Mouse (Mus musculus) midbrain, postnatal 0 days (tissue): ENCODE data around the gene Mdc1. TPM values are rescaled to one million over a fixed set of nuclear protein-coding genes. Genes with fewer than 3 reads are reported as not detected.

Experiments
- ATAC-seq: fragments of 200-750 bp; cut with Nextera tagmentation; 2 replicates; pipeline ENCODE4 v1.8.0; 2017; ENCODE audit warnings: moderate number of reproducible peaks, mild to moderate bottlenecking, moderate TSS enrichment, moderate library complexity; ENCODE audit not compliant: low FRiP score
- DNase-seq: peaks from one replicate; pipeline ENCODE4 v3.0.0-alpha.2; 2015; ENCODE audit warnings: low spot score
- H3K27ac ChIP-seq: fragments of 300-500 bp; sonication (generic); 2 replicates; pipeline ENCODE4 v1.5.1; 2014; ENCODE audit warnings: low read depth, mild to moderate bottlenecking, low read length, mixed read lengths
- H3K27me3 ChIP-seq: fragments of 300-500 bp; sonication (generic); 2 replicates; pipeline ENCODE4 v1.6.1; 2014; ENCODE audit warnings: low read length, control low read depth, mixed read lengths; ENCODE audit not compliant: insufficient read depth
- H3K36me3 ChIP-seq: fragments of 300-500 bp; sonication (generic); 2 replicates; pipeline ENCODE4 v1.6.1; 2014; ENCODE audit warnings: low read length, control low read depth, mixed read lengths; ENCODE audit not compliant: insufficient read depth
- H3K4me1 ChIP-seq: fragments of 300-500 bp; sonication (generic); 2 replicates; pipeline ENCODE4 v1.6.1; 2014; ENCODE audit warnings: mild to moderate bottlenecking, control low read depth, antibody characterized with exemption, low read length, mixed read lengths; ENCODE audit not compliant: insufficient read depth
- H3K4me2 ChIP-seq: fragments of 300-500 bp; sonication (generic); 2 replicates; pipeline ENCODE4 v1.6.1; 2014; ENCODE audit warnings: low read depth, mild to moderate bottlenecking, low read length, mixed read lengths; ENCODE audit not compliant: poor library complexity, severe bottlenecking
- H3K4me3 ChIP-seq: fragments of 300-500 bp; sonication (generic); 2 replicates; pipeline ENCODE4 v1.5.1; 2014; ENCODE audit warnings: low read depth, mild to moderate bottlenecking, low read length, moderate library complexity
- H3K9ac ChIP-seq: fragments of 300-500 bp; sonication (generic); replicated peaks from 2 replicates; pipeline ENCODE4 v1.6.1; 2014; ENCODE audit warnings: mild to moderate bottlenecking, low read length, moderate library complexity, mixed read lengths; ENCODE audit not compliant: poor library complexity, severe bottlenecking
- H3K9me3 ChIP-seq: fragments of 300-500 bp; sonication (generic); 2 replicates; pipeline ENCODE4 v1.6.1; 2016; ENCODE audit warnings: low read length, control low read depth
- CTCF ChIP-seq: IDR thresholded peaks from 2 replicates; pipeline ENCODE4 v1.5.1; 2016; ENCODE audit warnings: antibody characterized with exemption, mild to moderate bottlenecking
- WGBS: fragments of 180-500 bp; shearing (Covaris S2); extraction: QIAGEN DNeasy Blood & Tissue Kit; methylation state at CpG from one replicate; pipeline ENCODE4 v1.1.7; 2014; 5-methylcytosine and 5-hydroxymethylcytosine counted together
- polyA plus RNA-seq: library from polyadenylated mRNA; unstranded; fragments of >200 nt; fragmentation: Nextera tagmentation; extraction: Ambion mirVana; gene quantifications from 2 replicates; pipeline ENCODE4 v1.2.1, GENCODE M21; 2015
- total RNA-seq: library from RNA; depleted of rRNA; stranded (reverse); fragments of >200 nt; gene quantifications from 2 replicates; pipeline ENCODE4 v1.2.3, GENCODE M21; 2014

Mdc1 gene
- total and polyA plus RNA-seq, 2 experiments from 2014 or later, result 3.7 to 22.6 TPM

DNA sequence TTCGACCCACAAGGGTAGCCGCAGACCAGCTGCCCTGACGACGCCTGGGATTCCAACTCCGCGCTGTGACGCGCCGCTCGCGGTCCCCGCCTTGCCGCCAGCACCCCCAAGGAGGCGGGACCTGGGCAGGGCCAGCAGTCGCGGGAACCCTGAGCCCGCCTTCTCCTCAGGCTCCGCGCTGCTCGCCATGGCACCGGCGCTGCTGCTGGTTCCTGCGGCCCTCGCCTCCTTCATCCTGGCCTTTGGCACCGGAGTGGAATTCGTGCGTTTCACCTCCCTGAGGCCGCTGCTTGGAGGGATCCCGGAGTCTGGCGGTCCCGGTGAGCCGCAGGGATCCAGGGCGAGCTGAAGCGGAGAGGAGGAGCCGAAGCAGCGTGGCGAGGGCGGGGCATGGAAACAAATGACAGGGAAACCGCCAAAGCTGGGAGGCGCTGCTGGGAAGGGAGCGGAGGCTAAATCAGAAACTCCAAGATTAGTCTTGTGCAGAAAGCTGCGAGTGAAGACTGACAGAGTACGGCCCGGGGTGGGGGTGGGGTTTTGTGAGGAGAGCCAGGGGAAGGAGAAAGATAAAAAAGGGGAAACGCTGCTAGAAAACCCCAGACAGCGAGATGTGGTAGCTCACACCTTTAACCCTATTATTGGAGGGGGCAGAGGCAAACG, 20.0 kb downstream of the Mdc1 start, which contains the start of gene Nrm:
Nrm (plus strand) TSS at position 121 of the 660 bp plus-strand sequence.
- peak; percentile 72 for TF ChIP-seq CTCF
- H3K27me3 ChIP-seq, result no peaks in the 10 kb centered on the region
- H3K9ac ChIP-seq, result peak within 1 kb of the TSS; percentile 81
- H3K27ac ChIP-seq, result peak within 1 kb of the TSS; percentile 89
- peaks cover 2% of the 10 kb centered on the region; the same call in 1 of the 2 replicates for H3K4me1 ChIP-seq
- H3K4me3 ChIP-seq, result peak within 1 kb of the TSS; percentile 80
- DNase-seq, result peak; percentile 92
- H3K9me3 ChIP-seq, result no peaks in the 10 kb centered on the region
- peak; percentile 89 for ATAC-seq
- peaks cover 4% of the 10 kb centered on the region; the same call in 1 of the 2 replicates for H3K36me3 ChIP-seq
- H3K4me2 ChIP-seq, result peak within 1 kb of the TSS; percentile 62
- under 1% methylated on average over 47 of the region's 47 CpGs for WGBS

DNA sequence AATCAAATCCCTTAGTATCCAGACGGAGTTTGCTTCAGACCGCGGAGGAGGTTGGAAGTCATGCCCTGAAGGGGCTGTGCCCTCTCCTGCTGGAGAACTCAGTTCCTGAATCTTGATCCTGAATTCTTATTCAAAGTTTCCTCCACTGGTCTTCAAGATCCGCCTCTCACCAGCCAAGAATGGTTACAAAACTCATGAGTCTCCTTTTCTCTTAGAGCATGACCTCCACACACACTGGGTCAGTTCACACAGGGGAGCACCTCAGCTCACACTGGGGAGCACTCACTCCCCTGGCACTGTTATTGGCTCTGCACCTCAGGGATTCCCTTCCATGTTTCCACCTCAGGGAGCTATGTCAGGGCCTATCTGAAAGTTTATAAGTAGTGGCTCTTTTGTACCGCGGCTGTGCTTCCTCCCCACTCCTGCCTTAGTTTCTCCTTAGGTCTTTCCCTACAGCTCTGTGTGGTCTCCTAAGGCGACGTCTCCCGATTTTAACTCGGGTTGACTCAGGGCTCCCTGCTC, 23.6 kb downstream of the Mdc1 start:
- Histone ChIP-seq H3K9ac (peak overlapping the region; percentile 83), H3K27me3 (no peaks in the 10 kb centered on the region), H3K27ac (peak overlapping the region; percentile 89; the same call in 1 of the 2 replicates), H3K36me3 (no peaks in the 10 kb centered on the region), H3K4me2 (peak overlapping the region; percentile 91), H3K9me3 (no peaks in the 10 kb centered on the region), H3K4me1 (peaks cover 11% of the 10 kb centered on the region), H3K4me3 (peak overlapping the region; percentile 76)
- DNase-seq, result no peak
- ATAC-seq, result no peak
- TF ChIP-seq CTCF, result no peak
- 22% methylated on average over 10 of the region's 10 CpGs for WGBS

DNA sequence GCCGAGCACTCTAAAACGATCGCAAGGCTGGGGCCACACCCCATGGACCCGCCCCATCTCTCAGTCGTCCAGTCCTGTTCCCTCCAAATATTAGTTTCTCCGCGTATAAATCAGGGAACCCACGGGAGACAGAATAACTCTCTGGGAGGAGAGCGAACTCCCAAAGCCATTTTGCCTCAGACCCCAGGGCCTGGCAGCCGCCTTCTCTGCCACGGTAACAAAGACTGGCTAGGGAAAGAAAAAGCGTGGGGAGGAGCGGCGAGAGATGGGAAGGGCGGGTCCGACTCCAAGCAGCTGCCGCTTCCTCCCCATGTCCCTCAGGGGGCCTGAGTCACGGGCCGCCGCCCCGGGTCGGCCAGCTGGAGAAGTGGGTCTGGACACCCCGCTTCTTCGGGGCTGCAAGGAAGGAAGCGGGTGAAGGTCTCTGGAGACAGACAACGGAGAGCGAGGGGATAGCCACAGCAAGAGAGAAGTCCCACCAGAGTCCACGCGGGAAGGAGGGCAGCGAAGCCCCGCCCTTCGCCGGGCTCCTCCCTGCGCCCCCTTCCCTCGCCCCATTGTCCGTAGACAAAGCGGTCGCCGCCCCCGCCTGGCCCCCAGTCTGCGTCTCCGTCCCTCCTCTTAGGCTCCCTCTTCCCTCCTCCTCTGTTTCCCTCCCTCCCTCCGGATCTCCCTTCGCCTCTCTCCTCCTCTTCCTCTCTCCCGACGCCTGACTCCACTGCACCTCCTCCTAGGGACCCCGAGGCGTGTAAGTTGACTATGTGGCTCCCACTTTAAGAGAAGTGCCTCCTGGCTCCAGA, 24.4 kb downstream of the Mdc1 start, which contains the start of gene Ppp1r18:
Ppp1r18 (plus strand) TSS at position 113 of the 800 bp plus-strand sequence.
- Histone ChIP-seq H3K4me3 (peak within 1 kb of the TSS; percentile 76), H3K36me3 (no peaks in the 10 kb centered on the region), H3K9me3 (no peaks in the 10 kb centered on the region), H3K4me1 (peaks cover 17% of the 10 kb centered on the region), H3K4me2 (peak within 1 kb of the TSS; percentile 91), H3K27ac (peak within 1 kb of the TSS; percentile 89), H3K9ac (peak within 1 kb of the TSS; percentile 83), H3K27me3 (no peaks in the 10 kb centered on the region)
- WGBS, result under 1% methylated on average over 47 of the region's 48 CpGs
- no peak for TF ChIP-seq CTCF
- peak; percentile 84 for DNase-seq
- peak; percentile 57 for ATAC-seq

DNA sequence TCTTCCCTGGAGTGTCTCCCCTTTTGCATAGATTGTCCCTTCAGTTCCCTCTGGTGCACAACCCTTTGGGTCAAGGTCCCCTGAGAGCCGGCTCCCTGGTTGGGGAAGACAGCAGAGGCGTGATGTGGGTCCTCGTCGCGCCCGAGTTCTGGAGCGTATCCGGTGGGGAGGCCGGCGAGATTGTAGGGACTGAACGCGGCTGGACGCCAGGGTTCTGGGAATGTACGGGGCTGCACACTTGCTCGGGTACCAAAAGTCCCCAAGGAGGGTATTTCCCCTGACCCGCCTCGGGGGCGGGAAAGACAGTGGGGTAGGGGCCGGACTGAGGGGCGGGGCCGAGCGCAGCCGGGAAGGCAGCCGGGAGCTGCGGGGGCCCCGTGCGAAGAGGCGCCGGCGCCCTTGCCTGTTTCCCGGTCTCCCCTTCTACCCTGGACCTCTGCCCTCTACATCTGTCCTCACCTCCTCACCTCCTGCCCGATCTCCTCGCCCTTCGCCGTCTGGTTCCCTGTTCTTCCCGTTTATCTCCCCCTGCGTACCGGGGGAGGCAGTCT, 25.0 kb downstream of the Mdc1 start:
- Histone ChIP-seq H3K4me1 (peaks cover 17% of the 10 kb centered on the region), H3K9ac (peak overlapping the region; percentile 83), H3K36me3 (no peaks in the 10 kb centered on the region), H3K9me3 (no peaks in the 10 kb centered on the region), H3K27me3 (no peaks in the 10 kb centered on the region), H3K4me2 (peak overlapping the region; percentile 91), H3K4me3 (peak overlapping the region; percentile 76), H3K27ac (peak overlapping the region; percentile 89)
- peak; percentile 35; the same call in 1 of the 2 replicates for ATAC-seq
- TF ChIP-seq CTCF, result no peak
- DNase-seq, result peak; percentile 52
- WGBS, result under 1% methylated on average over 35 of the region's 38 CpGs

DNA sequence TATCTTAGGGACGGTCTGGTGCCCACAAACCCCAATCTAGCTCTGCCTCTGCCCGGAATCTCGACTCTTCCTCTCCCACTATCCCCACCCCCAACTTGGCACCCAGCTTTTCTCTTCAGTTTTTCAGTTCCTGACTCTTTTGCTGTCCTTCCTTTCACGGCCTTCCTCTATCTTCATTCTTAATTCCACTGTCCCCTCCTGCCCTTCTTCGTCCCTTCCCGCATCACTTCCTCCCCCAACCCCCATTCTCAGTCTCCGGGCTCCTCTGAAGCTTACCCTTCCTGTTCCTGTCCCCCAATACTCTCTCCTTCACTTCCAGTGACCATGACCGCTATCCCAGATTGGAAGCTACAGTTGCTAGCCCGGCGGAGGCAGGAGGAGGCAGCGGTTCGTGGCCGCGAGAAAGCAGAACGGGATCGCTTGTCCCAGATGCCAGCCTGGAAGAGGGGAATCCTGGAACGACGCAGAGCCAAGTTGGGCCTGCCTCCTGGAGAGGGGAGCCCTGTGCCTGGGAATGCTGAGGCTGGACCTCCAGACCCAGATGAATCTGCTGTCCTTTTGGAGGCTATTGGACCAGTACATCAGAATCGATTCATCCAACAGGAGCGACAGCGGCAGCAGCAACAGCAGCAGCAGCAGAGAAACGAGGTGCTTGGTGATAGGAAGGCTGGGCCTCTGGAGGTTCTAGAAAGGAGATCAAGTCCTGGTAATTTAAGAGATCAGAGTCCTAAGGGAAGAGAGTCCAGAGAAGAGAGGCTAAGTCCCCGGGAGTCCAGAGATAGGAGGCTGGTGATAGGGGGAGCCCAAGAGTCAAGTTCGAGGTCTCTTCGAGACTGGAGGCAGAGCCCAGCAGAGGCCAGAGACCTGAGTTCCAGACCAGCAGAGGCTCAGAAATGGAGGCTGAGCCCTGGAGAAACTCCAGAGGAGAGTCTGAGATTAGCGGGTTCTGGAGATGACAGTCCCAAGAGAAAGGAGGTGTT, 25.9 kb downstream of the Mdc1 start:
- H3K27ac ChIP-seq, result peak overlapping the region; percentile 89
- H3K4me3 ChIP-seq, result peak overlapping the region; percentile 76
- no peak for ATAC-seq
- H3K4me2 ChIP-seq, result peak overlapping the region; percentile 91
- H3K9me3 ChIP-seq, result no peaks in the 10 kb centered on the region
- peak overlapping the region; percentile 83 for H3K9ac ChIP-seq
- TF ChIP-seq CTCF, result 0 out of 2 replicates have a peak, but pooled peaks have one; percentile 23
- 6% methylated on average over 26 of the region's 26 CpGs for WGBS
- H3K27me3 ChIP-seq, result no peaks in the 10 kb centered on the region
- peaks cover 20% of the 10 kb centered on the region for H3K4me1 ChIP-seq
- no peak for DNase-seq
- no peaks in the 10 kb centered on the region for H3K36me3 ChIP-seq
